Mouse (Mus musculus) layer of hippocampus, adult 8-10 months (tissue): ENCODE data around the gene Spata13. TPM values are rescaled to one million over a fixed set of nuclear protein-coding genes. Genes with fewer than 3 reads are reported as not detected.
A peak's percentile ranks its signal among the peaks of the same experiment; 100 is the strongest.

Experiments used
- DNase-seq, 2 experiments: peaks; one replicate each; pipeline ENCODE4 v3.0.0; 2022; ENCODE audit warnings: low spot score in 2 of 2
- total RNA-seq, 4 experiments: library from RNA; stranded (reverse); gene quantifications; 2 replicates each; pipeline ENCODE4 v1.2.4; 2022

Spata13 gene
- total RNA-seq, 4 experiments from 2014 or later: 22.4 to 27.3 (median 23.9) TPM

DNA sequence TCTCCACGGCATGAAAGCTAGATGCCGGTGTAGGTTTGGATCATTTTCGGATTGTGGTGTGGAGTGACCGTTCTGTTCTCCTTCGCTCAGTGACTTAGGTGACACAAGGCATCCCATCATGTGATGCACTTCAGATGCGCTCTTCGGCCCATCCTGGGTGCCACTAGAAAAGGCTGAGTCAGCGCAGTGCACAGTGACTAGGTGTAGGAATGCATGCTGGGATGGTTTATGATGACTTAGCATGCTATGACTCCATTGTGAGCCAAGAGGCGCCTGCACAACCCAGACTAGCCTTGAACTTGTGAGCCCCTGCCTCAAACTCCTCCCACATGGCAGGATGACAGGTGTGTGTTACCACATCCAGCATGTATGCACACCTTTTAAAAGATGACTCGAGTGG, 112.3 kb downstream of the Spata13 start:
- DNase-seq: no peak

DNA sequence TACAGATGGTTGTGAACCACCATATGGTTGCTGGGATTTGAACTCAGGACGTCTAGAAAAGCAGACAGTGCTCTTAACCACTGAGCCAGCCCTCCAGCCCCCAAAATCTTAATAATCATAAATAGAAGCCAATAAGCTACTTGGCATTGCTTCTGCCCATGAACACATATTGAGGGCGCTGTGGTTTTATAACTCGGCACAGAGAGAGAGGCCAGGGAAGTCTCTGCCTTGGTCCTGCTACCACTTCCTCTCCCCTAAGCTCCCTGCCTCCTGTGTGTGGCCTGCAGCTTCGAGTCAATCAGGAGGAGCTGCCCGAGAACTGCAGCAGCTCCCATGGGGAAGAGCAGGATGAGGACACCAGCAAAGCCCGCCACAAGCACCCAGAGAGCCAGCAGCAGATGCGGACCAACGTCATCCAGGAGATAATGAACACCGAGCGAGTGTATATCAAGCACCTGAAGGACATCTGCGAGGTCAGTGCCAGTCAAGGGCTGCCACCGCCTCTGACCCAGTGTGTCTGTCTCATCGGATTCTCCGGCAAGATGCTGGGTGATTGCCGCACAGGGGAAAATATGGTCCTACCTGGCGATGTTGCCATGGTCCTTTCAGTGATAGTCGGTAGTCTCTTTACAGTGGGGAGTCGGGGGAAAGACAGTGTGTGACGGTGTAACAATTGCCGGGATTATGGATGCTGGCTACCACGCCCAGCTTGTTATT, 113.5 kb downstream of the Spata13 start:
- DNase-seq: no peak

- DNase-seq: no peak
Observed at GRCm38 (mm10) chr14:60749880-60750279, 116.1 kb downstream of the Spata13 start.

- no peak for DNase-seq
Observed at GRCm38 (mm10) chr14:60751581-60751980, 117.8 kb downstream of the Spata13 start.

DNA sequence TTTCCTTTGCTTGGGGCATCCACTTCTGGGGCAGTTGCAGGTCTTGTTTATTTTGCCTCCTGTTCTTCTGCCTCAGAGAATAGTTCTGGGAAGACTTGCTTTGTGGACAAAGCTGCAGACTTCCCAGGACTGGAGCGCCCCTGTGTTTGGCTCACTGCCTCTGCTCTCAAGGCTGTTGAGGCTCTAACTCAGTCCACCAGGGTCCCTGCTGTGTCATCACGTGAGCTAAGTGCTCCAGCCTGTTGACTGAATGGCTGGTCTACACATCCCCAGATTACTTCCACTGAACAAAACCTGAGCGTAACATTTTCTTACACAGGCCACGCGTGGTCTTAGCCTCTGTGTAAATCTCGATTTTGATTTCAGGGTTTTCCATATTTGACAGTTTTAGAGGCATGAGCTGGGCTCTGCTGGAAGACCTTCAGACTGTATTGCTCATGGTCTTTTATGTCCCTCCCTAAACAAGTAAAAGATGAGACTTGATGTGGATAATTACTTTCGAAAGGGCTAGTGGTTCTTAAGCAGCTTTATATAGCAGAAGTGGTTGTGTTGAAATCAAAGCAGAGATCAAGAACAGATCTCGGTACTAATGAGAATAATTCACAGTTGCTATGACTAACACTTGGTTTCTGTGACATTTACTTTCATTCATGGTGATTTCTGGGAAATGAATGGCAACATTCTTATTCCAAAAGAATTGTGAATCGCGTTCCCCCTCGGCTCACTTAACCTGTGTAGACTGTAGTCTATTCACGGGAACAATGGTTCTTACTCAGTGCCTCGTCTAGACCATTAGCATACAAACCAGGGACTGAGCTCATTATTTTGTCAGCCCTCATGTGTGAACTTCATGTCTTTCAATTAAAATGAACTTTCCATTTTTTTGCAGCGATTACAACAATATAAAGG, 119.3 kb downstream of the Spata13 start:
- no peak for DNase-seq

GRCm38 (mm10) chr14:60753801-60754126, 120.0 kb downstream of the Spata13 start:
- DNase-seq: no peak

DNA sequence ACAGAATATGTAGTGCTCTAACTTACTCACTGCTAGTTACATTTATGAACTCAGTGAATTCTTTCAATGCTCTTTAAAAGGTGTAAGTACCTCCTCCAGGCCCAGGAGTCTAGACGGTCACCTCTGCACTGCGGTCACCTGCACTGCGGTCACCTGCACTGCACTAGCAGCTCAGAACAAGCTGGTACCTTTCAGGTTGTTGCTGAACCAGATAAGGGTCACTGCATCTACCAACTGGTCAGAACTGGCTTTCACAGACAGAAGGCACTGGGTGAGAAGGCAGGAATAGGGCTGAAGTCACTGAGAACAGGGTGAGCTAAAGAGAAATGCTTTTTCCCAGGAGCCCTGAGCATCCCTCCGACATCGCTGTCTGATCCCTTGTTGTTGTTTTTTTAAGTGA, 120.9 kb downstream of the Spata13 start:
- DNase-seq: no peak

DNA sequence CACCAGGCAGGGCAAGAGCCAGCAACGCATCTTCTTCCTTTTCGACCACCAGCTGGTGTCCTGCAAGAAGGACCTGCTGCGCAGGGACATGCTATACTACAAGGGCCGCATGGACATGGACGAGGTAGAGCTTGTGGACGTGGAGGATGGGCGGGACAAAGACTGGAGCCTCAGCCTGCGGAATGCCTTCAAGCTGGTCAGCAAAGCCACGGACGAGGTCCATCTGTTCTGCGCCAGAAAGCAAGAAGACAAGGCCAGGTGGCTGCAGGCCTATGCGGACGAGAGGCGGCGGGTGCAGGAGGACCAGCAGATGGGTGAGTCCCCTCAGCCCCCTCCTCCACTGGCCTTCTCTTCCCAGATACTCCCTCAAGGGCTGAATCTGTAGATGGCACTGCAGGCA, 122.5 kb downstream of the Spata13 start:
- no peak for DNase-seq

DNA sequence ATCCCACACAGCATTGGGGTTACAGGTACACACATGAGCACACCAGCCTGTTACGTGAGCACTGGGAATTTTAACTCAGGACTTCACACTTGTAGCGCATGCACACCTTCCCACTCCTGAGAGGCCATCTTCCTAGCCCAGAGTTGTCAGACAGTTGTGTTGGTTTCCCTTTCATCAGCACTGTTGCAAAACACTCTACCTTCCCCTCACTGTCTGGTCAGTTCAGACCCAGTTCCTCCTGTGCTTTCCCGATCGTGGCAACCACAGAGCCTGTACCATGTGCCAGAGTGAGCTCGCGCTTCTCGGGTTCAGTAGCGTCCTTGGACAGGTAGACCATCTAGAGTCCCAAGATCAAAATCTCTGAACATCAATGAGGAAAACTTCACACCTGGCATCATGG, 123.5 kb downstream of the Spata13 start:
- DNase-seq: no peak

GRCm38 (mm10) chr14:60757722-60758121, 123.9 kb downstream of the Spata13 start:
- no peak for DNase-seq

- no peak for DNase-seq
Observed at GRCm38 (mm10) chr14:60759097-60759496, 125.3 kb downstream of the Spata13 start.

DNA sequence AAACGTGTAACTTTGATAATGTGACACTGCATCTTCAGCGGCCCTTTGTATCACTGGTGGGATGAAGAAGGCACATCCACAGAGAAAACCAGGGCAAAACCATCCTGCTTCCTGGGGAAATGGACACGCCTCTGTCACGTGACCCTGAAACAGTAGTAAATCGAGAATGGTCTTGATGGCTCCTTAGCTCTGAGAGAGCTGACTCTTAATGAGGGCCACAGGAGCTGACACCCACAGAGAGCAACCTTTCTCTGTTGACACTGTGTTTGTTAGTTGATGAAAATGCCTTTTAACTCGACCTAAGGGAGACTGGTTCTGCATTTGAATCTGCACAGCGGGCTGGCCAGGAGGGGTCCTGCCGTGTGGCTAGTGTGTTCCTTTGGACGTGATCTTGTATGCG, 128.0 kb downstream of the Spata13 start:
- no peak for DNase-seq

DNA sequence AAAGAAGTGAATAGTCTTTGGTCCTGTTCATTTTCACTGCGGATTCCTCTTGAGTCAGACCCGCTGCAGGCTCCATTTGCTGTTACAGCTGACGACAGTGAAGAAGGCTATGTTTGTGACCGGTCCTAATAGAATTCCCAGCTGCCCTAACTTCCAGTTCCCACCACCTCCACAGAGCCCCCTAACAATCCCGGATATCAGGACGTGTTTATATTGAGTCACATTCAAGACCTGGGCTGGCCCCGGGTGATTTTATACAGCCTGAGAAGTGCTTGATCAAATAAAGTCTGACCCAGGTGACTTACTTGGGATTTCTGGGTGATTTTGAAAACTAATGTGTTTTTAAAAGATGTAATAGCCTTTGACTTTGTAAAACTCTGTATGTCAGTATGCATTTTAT, 129.0 kb downstream of the Spata13 start:
- no peak for DNase-seq

- DNase-seq: no peak
Observed at GRCm38 (mm10) chr14:60763746-60764145, 129.9 kb downstream of the Spata13 start.

DNA sequence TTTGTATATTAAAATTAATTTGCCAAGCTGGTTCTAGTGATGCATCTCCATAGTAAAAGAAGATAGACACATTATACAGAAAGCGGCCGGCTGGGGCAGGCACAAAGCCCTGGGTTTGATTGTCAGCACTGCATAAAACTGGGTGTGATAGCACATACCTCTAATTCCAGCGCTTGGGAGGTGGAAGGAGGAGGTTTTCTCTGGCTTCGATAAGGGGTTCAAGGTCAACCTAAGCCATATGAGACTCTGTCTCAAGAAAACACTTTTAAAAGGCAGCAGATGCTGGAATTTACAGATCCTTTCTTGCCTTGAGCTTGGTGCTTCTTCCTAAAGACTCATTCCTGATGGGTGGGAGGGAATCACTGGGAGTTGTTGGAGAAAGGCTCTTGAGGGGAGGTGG, 130.7 kb downstream of the Spata13 start:
- DNase-seq: no peak

- no peak for DNase-seq
Observed at GRCm38 (mm10) chr14:60765025-60765424, 131.2 kb downstream of the Spata13 start.

DNA sequence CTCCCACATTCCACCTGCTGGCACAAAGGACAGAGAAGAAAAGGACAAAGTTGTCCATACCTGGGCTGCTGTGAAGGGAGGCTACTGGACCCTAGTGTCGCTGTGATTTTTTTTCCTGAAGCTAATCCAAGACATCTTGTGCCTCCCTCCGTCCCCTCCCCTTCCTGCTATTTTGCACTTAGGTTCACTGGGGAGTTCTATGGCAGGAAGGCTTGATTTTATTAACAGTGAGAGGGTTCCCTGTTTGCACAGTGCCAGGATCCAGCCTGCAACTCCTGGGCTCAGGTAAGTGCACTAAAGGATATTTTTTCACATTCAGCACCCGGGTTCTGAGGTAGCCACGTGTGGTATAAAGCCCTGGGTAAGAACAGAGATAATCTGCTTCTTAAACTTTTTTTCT, 134.1 kb downstream of the Spata13 start, which contains the start of gene C1qtnf9:
Gene C1qtnf9, plus strand, starts transcription at position 251 of the 400 bp plus-strand sequence.
- DNase-seq: no peak

DNA sequence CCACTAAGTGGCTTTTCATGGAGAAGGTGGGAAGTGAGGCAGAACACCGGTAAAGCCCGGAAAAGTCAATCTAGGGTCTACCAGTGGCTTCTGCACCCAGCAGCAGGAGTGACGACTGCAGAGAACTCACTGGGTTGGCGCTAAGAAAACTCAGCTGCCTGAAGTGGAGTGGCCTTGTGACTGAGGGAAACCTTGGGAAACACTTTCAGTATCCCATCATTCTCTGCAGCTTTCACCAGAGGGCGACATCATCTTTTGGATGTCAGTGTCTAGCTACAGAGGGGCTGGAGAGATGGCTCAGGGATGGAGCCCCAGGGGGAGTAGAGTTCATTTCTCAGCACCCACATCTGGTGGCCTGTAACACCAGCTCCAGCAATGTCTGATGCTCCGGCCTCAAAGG, 135.5 kb downstream of the Spata13 start:
- no peak for DNase-seq

DNA sequence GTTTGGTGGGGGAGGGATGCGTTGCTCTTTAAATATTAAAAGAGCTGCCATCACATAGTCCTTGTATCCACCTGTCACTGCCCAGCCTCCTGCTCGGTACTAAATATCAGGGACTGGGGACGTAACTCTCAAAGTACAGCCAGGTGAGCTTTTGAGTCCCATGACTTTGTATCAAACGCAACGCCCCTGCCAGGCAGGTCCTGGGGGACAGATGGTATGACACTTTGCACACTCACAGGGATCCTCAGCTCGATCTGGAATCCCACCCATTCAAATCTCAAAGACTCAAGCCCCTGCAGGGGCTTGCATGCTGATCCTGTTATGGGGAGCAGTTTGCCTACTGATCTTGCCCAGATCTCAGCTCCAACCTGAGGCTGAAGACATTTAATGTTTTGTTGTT, 136.8 kb downstream of the Spata13 start:
- DNase-seq: no peak

- DNase-seq: peak; percentile 59 to 66
Observed at GRCm38 (mm10) chr14:60771057-60771456, 137.3 kb downstream of the Spata13 start.

GRCm38 (mm10) chr14:60773476-60773875, 139.7 kb downstream of the Spata13 start:
- no peak for DNase-seq

DNA sequence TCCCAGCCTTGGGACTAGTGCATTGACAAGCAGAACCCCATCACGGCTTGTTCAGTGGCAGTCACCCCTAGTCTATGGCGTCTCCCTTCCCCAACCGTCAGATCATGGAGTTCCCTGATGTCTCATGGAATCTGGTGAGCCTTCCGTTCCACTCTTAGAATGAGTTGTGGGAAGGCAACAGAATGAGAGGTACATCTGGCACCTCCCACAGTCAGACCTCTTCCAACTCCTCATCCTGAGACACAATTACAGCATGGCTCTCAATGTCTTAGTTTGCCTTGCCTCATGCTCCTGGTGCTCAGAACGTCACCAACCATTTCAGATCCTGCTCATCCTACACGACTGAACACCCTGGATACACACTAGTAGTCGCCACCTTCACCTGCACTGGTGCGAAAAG, 142.7 kb downstream of the Spata13 start:
- DNase-seq: no peak

- no peak for DNase-seq
Observed at GRCm38 (mm10) chr14:60777485-60777919, 143.7 kb downstream of the Spata13 start.
